Mouse (Mus musculus) CD4-positive, CD25-positive, alpha-beta regulatory T cell, adult 2 months (primary cell): ENCODE results near the gene Myo9b.
A peak's percentile ranks its signal among the peaks of the same experiment; 100 is the strongest.
"Not testable (repeated sequence)": the region's sequence is repeated elsewhere in the genome, so short reads cannot be mapped to it uniquely, and the experiment has no call there.

ENCODE experiments used
- DNase-seq: peaks from one replicate; pipeline ENCODE4 v3.0.0-alpha.2; 2012; ENCODE audit warnings: low read depth, low spot score

Gene Myo9b

GRCm38 (mm10) chr8:71272286-71273150 lies at the start of gene Myo9b, which contains the start of gene Haus8:
Gene Myo9b (plus strand): TSS chr8:71272714.
Gene Haus8 (minus strand): TSS chr8:71272934.
- DNase-seq: peak; percentile 99

DNA sequence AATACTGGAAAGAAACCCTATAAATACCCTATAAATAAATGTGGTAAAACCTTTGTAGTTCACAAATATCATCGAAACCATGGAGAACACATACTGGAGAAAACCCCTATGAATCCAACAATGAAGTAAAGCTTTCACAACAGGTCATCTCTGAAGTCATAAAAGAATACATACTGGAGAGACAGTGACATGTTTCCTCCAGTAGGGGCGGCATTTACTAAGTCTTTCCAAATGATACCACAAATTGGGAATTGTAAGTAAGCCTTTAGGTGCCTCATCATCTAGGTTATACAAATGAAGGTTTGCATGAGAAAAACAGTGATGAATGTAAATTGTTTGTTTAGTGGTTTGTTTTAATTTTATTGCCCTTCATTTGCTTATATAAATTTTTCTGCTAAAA lies 48.0 kb upstream of the Myo9b start:
- peak; percentile 61 for DNase-seq

GRCm38 (mm10) chr8:71242757-71243156 lies 29.8 kb upstream of the Myo9b start:
- no peak for DNase-seq

GRCm38 (mm10) chr8:71248203-71248602 lies 24.3 kb upstream of the Myo9b start:
- DNase-seq: no peak

DNA sequence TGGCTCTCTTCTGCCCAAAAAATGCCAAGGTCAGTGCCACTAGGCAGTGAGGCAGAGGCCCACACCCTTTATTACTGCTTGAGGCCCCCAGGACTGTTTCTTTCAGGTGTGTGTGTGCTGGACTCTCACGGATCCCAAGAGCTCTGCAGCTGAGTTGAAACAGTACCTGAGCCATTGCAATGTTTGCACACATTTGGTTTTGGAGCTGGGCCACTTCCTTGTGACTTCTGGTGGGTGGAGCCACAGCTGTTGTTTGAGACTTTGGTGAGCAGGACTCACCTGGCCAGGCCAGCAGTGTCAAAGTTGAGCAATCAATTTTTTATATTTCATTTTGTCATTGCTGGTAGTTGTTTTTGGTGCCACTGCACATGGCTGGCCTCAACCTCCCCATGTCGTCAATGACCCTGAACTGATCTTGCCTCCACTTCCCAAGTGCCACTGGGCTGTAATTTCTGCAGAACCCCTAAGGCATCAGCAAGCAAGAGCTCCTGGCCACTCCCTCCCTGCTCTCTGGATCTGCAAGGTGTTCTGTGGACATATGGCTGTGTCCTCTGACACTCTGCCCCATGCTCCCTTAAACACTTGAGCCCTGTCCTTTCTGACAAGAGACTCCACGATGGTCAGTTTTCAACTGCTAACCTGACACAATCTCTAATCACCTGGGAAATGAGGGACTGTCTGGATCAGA lies 15.8 kb upstream of the Myo9b start:
- no peak for DNase-seq

DNA sequence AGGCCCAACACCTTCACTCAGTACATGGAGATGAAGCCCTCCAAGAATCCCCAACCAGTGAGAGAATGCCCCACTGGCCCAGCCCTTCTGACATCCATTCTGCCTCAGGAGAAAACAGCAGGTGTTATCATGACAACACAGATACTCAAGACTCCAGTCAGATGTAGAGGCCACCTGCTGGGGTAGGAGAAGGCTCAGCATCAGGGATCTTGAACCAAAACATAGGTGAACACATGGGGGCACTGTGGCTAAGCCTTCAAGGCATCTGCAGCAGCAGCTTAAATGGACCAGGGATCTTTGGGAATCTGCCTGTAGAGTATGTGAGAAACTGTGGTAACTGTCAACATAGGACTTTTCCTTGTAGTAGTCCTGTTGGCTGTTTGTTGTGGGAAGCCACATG lies 11.3 kb upstream of the Myo9b start:
- DNase-seq: peak; percentile 34

DNA sequence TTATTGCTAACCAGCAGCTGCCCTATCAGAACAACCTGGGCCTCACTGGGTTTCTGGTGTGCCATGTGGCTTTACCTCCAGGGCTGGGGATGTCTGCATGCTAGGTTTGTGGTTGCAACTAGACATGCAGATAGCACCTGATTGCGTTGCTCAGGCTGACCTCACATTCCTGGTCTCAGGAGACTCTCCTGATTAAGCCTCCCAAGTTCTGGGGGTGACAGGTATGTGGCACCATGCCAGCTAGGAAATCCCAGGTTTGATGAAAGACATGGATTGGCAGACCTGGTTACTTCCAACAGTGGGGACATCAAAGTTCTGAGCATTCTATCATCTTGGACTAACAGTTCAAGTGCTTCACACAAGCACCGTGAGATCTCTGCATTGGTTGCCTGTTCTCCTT lies 4.8 kb upstream of the Myo9b start:
- DNase-seq: no peak

GRCm38 (mm10) chr8:71268286-71268685 lies 4.2 kb upstream of the Myo9b start:
- not testable (repeated sequence) for DNase-seq

DNA sequence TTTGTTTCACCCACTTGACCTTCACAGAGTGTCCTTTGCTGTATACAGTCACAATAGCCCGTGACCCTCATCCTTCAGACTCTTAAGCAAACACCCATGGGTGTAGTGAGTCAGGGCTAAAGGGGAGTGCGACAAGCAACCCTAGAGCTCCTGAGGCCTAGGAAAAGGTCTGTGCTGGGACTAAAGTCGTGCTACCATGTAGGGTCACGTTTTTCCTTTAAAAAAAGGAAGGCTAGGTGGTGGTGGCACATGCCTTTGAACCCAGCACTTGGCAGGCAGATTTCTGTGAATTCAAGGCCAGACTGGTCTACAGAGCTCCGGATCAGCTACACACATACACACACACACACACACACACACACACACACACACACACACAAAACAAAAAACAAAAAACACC lies 884 bp upstream of the Myo9b start:
- DNase-seq: no peak

DNA sequence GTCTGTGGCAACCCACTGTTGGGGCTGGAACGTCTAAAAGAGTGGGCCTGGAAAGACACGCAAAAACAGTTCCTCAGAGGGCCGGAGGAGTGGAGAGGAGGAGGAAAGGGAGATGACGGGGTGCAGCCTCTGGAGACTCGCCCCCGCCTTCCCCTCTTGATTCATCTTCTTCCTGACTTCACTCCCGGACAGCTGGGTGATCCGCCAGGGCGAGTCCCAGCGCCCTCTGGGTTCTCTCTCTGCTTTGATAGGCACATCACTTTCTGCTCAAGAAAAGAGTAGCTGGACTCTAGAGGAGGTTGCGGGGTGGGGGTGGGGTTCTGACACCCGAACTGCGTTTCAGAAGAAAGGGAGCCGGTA lies 617 bp downstream of the Myo9b start:
- peak; percentile 62 for DNase-seq

- no peak for DNase-seq
Measured at GRCm38 (mm10) chr8:71274478-71274877, 2.0 kb downstream of the Myo9b start.

- no peak for DNase-seq
Measured at GRCm38 (mm10) chr8:71276166-71276565, 3.7 kb downstream of the Myo9b start.

- not testable (repeated sequence) for DNase-seq
Measured at GRCm38 (mm10) chr8:71279409-71279808, 6.9 kb downstream of the Myo9b start.

GRCm38 (mm10) chr8:71281731-71282130 lies 9.2 kb downstream of the Myo9b start:
- not testable (repeated sequence) for DNase-seq

- no peak for DNase-seq
Measured at GRCm38 (mm10) chr8:71282621-71283020, 10.1 kb downstream of the Myo9b start.

- DNase-seq: peak; percentile 29
Measured at GRCm38 (mm10) chr8:71286223-71286622, 13.7 kb downstream of the Myo9b start.

GRCm38 (mm10) chr8:71288441-71288949 lies 16.0 kb downstream of the Myo9b start:
- DNase-seq: peak; percentile 36

DNA sequence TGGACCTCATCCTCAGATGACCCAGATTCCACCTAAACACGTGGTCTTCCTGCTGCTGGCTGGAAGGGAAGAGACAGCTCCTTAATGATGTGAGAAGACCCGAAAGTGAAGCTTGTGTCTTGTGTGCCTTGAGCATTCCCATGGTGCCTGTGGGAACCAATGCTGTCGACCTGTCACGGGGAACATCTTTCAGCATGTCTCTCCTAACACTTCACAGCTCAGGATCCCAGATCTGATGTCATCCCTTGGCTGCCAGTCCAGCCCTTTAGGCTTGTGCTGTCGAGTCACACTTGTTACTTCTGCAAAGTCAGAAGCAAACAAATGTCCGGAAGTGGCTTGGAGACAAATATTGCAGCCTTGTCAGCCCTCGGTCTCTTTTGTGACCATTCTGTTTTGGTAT lies 16.6 kb downstream of the Myo9b start:
- DNase-seq: no peak

DNA sequence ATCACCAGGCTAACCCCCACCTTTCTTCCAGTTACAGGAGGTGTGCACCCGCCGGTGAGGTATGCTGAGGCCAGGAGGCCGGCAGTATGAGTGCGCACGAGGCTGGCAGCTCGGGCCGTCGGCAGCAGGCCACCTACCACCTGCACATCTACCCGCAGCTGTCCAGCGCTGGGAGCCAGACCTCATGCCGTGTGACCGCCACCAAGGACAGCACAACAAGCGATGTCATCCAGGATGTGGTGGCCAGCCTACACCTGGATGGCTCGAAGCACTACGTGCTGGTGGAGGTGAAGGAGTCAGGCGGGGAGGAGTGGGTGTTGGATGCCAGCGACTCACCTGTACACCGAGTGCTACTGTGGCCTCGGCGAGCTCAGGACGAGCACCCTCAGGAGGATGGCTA lies 17.7 kb downstream of the Myo9b start:
- no peak for DNase-seq

DNA sequence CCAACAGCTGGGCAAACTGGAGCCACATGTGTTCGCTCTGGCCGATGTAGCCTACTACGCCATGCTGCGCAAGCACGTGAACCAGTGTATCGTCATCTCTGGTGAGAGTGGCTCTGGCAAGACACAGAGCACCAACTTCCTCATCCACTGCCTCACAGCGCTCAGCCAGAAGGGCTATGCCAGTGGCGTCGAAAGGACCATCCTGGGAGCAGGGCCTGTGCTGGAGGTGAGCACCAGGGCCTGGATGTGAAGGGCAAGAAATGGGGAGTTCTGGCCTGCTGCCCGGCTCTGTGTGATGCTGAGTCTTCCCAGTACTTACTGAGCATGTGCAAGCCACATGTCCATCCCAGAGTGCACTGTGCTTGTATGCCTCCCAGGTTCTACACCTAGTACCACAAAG lies 18.4 kb downstream of the Myo9b start:
- DNase-seq: no peak

DNA sequence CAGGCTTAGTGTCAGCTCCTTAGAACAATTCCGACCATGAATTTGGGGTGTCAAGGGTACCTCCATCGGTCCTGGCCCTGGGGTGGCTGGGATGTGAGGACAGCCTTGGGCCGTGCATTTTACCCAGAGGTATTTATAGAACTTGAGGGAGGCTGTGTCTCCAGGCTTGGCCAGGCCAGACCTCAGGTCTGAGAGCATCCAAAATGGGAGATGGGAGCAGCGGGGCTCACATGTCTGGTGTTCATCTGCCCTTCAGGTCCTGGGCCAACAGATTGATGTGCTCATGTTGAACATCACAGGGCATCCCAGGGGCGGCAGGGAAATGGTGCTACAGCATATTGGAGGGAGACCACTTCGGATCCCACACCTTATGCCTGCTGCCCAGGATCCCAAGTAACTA lies 18.8 kb downstream of the Myo9b start:
- DNase-seq: no peak

DNA sequence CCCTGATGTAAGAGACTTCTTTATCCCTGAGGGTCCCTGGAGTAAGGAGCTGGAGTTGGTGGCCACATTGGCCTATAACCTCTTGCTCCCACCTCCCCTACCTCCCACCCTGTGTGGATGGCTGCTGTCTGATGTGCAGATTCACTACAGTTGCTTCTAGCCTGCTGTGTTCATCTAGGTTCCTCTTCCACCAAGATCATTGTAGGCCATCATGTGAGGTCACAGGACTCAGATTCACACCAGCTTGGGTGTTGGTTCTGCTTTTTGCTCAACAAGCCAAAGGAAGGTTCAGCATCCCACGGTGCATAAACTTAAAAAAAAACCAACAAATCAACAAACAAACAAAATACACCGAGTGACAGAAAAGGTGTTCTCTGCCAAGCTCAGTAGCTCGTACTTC lies 21.4 kb downstream of the Myo9b start:
- DNase-seq: not testable (repeated sequence)

DNA sequence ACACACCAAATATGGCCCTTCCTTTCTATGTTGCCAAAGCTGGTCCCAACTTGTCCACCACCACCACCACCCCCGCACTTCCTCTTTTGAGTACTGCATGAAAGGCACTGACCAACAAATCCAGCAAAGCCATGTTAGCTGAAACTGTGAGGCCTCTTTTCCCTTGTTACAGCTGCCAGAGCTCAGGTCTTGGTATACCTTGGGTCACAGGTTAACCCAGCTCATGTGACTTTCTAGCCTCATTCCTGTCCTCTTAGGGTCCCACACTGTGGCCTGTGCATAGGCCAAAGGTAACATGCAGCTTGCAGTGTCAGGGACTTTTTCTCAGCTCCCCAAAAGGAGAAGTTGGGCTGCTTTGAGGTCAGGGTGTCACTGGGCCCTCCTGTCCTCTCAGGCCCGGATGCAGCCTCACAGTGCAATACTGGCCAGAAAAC lies 23.7 kb downstream of the Myo9b start:
- no peak for DNase-seq
